Mouse (Mus musculus) lung, adult 18-20 months (tissue): ENCODE measurements around the gene Gm5168.
"Not testable (repeated sequence)": the region's sequence is repeated elsewhere in the genome, so short reads cannot be mapped to it uniquely, and the experiment has no call there.

Experiments
- DNase-seq, 2 experiments: peaks; one replicate each; pipeline ENCODE4 v3.0.0; 2022; ENCODE audit warnings: mixed read lengths in 2 of 2

Gm5168 gene

DNA sequence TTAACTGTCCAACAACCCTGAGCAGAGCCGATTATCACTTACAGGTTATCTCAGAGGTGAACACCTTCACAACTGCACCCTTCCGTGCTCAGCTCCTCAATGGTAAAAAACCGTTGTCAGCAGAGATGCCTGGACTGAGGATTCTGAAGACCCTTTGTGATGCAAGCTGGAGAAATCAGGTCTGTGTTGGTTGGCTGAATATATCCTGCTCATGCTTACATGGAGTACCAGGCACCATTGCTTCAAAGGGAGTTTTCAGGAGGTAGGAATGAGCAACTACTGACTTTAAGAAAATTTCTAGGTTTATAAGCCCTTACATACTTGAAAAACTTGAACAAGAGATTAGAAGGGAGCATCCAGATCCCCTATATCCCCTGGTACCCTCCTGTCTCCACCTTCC, at the start of gene Gm5168:
Gene Gm5168 (minus strand): TSS at position 101 of the 400 bp plus-strand sequence.
- not testable (repeated sequence) for DNase-seq
